Mouse (Mus musculus) heart, adult 2 months (tissue): Measurements from ENCODE around the gene Shank1.

Source experiments
- CTCF ChIP-seq: fragments of 200-600 bp; IDR thresholded peaks from 2 replicates; pipeline ENCODE4 v1.8.1; 2022; ENCODE audit warnings: antibody characterized with exemption, mild to moderate bottlenecking, moderate library complexity
- POLR2A ChIP-seq: fragments of 200-500 bp; IDR thresholded peaks from 2 replicates; pipeline ENCODE4 v1.6.1; 2011; ENCODE audit warnings: mild to moderate bottlenecking, low read depth, low read length, control low read depth; ENCODE audit not compliant: insufficient read depth

DNA sequence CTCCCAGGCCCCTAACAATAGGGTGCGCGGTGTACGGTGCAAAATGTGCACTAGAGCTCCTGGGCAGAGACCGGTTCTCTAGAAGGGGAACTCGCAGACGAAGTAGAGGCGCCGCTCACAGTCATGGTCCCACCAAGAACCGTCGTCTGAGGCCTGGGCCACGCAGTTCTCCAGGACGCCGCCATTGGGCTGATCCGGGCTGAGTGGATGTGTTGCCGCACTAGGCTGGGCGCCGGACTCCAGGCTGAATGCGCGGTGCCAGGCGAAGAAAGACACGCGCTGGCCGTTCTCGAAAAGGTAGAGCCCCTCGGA lies 5.6 kb upstream of the Shank1 start:
- no peak for TF ChIP-seq POLR2A
- TF ChIP-seq CTCF: no peak
